Mouse (Mus musculus): ENCODE measurements around the gene Cdca7l.
A peak's percentile ranks its signal among the peaks of the same experiment; 100 is the strongest.
"Not testable (repeated sequence)": the region's sequence is repeated elsewhere in the genome, so short reads cannot be mapped to it uniquely, and the experiment has no call there.

Cdca7l gene

DNA sequence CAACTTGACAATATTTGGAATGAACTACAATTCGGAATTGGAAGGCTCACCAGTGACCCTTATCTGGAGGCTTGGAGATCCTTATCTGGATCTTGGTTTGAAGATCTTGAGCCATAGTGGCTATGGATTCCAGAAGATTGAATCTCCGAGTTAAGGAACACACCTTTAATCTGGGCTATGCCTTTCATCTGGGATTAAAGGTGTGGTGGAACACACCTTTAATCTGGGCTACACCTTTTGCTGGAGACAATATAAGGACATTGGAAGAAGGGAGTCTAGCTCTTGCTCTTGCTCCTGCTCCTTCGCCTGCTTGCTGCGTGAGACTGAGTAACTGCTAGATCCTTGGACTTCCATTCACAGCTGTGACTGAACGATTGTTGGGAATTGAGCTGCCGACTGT is at the start of gene Cdca7l:
Cdca7l (plus strand) TSS at position 301 of the 400 bp plus-strand sequence.
- DNase-seq: not testable (repeated sequence)

DNA sequence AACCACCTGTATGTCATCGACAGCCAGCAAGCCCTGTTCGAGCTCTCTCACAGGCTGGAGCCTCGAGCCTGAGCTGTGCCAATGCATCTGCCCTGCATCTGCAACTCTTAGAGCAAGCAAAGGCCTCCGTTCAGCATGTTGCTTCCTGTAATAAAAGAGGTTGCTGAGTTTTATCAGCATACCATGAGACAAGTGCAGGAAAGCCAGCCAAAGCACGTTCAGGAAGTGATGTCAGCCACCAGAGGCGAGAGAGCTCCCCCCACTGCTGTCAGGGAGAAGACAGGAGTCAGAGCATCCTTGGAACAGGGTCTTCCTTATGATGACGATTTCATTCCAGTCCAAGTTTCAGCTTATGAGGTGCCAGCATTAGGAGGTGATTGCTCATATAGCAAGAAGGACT is 48.1 kb upstream of the Cdca7l start:
- peak; percentile 95 for DNase-seq

DNA sequence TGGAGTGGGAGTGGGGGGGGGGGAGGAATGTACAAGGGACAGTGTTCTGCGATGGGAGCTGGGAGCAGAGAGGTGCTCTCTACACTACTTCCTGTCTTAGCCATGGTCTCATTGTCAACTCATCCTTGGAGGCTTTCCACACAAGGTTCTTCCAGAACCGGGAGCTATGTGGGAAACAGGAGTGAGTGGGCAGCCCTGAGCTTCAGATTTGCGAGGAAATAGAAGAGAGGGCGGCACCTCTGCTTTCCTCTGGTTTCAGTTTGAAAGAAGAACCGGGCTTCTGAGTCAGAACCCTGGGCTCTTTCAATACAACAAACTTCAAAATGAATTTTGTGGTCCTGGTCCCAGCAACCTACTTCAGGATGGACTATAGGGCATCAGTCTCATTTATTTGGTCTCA is 43.7 kb upstream of the Cdca7l start:
- peak; percentile 77 for DNase-seq

DNA sequence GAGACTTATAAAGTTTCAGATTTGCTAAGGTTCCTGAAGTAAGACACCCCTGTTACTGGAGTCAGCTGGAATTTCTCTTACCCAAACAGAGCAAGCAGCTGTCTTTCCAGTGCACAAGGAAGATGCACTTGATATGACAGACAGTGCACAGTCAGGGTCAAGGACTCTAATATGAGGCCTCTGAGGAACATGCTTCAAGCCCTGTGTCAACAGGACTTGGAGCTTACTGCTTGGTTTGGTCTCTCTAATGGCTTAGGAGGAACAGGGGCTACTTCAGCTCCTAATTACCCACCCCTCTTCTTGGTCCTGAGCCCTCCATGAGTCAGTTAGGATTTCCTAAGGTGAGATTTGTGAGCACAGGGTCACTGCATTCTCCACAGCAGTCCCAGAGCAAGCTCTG is 43.2 kb upstream of the Cdca7l start:
- peak; percentile 76 for DNase-seq

DNA sequence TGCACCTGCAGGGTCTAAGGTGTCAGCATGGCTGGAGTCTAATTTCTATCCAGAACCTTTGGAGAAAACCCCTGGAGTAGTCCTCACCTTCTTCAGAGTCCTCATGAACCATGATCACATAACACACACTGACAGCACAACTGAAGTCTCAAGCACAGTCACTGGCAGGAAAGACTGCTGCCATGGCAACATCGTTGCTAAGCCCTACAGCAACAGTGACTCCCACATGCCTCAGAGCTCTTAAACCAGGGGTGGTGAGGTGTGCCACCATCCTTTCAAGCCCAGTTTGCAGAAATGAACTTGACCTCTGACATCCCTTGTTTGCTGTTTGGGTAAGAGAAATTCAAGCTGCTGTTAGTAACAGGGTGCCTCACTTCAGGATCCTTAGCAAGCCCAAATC is 42.4 kb upstream of the Cdca7l start:
- peak; percentile 92 for DNase-seq

DNA sequence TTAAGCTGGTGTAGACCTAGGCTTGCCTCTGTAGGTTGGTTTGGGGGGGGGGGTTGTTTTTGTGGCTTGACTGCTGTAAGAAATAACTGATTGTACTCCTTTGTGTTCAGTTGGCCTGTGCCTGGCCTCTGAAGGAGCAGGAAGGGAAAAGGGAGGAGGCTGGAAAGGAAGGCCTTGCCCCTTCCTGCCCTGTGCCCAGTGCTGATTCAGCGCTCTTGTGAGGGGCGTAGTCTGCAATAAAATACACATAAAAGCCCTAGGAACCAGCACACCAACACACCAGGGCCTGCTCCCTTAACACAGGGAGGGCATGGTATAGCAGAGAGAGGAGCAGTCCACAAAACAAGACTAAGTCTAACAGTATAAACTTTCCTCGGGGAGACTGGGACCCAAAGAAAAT is 40.8 kb upstream of the Cdca7l start:
- peak; percentile 96 for DNase-seq

DNA sequence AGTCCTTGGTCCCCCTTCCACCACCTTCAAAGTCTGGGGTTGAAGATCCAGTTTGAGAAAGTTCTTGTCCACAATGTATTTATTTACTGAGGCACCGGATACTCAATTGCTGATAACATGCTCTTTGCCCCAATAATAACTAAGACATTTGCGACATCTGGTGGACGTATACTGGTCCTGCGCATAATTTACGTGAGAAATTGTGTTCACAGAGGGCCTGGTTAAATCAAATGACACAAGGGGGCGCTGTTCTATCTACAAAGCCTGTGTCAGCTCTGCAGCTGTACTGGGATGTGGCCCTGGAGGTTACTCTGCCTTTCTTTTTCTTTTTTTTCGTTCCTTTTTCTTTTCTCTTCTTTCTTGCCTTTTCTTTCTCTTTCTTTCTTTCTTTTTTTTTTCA is 39.2 kb upstream of the Cdca7l start:
- peak; percentile 95 for DNase-seq

DNA sequence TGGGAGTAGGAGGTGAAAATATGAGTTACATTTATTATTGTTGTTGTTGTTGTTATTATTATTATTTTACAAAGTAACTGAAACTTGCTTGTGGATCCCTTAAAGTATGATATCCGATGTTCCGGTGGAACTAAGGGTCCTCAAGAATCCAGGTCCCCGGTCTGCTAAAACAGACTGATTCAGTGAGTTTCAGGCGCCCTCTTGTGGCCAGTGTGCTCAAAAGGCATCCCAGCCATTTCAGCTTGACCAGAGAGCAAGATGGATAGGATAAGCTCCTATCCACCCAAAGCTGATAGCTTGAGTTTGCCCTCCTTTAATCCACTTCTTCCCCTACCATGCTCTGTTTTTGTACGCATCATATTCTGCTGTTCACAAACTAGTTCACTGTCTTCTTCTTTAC is 35.0 kb upstream of the Cdca7l start:
- no peak for DNase-seq

DNA sequence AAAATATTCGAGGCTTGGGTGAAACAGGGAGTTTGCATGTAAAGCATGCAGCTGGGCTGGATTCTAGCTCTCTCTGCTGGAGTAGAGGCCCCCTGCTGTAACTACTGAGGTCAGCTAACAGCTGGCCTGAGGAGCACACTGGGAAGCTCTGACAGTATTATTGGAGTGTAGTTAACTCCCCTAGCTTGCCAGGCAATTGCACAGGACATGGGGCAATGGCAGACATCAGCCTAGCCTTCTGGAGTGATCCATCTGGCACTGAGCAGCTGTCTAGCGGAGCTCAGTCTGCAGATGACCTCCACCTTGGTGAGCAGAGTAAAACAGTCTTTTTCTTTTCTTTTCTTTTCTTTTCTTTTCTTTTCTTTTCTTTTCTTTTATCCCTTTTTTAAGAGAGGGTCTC is 33.9 kb upstream of the Cdca7l start:
- DNase-seq: no peak

DNA sequence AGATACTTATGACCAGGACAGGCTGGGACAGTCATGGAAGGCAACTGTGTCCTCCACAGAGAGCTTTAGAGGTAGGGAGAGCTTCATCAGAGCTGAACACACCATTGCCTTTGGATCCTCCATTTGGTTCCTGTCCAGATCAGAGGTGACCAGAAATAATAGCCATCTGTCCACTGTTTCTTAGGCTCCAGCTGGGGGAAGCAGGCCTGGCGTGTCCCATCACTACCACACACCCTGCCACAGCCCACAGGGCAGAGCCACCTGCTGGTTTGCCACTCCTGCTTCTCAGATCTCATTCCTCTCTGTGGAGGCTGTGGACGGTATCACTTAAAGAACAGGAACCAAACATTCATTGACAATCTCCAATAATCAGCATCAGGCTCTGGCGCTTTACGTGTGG is 32.9 kb upstream of the Cdca7l start:
- peak; percentile 45 for DNase-seq

DNA sequence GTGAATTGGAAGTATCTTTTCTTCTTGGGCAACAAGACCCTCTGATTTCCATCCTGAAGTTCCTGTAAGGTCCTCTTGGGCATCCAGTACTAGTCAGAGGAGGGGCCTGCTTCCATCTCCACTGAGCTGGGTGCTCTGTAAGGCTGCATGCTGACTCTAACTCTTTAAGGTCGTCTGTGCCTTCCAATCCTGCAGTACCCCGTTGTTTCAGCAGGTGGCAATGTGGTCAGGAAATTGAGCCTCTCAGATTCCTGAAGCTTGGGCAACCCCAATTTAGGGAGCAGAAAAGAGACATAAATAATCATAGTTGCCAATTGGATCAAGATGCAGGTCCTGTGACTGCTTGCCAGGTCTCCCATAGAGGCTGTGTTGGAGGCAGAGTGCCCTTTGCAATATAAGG is 31.5 kb upstream of the Cdca7l start:
- DNase-seq: peak; percentile 85

DNA sequence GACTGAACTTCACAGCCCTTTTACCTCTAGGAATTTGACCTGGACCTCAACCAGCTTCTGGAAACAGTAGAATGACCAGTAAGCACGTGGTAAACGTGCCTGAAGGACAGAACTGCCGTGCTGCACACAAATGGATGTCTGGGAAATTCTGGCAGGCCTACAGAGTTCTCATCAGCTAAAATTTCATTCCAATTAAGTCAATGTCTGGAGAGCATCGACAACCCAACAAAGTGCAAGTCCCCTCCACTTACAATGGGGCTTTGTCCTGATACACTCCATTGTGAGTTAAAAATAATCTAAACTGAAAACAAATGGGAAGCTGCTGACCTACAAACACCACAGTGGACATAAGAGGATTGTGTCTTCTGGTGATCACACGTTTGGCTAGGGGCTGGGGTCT is 27.2 kb upstream of the Cdca7l start:
- peak; percentile 48 for DNase-seq

DNA sequence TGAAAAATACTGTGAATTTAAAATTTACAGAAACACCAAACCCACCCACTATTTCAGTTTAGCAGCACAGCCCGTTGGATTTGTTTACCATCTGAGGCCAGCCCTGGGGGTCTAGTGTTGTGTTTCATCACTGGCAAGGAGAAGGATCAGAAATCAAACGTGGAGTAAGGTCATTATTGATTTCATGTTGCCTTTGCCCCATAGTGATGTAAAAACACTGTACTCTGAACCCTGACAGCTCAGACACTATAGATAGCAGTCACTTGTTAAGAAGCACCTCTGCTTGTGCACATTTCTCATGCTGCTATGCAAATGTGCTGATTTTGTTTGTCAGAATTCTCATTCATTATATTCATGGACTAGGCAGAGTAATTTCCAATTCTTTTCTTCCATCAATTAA is 22.7 kb upstream of the Cdca7l start:
- peak; percentile 46 for DNase-seq

DNA sequence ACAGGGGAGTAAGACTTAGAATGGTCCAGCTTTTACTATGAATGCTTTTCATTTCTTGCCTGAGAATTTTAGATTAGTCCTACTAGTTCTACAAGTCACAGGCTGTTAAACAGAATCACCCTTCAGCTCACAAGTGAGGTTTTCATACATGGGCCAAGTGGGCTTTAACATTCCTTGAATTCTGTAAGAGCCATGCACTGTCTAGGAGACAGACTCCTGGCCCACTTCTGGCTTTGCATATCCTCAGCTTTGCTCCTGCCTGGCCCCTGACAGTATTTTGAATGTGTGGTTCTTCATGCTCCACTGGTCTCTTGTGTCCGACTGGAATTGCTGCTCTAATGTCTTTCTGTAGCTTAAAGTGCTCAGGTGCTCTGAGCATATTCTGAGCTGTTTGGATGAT is 20.7 kb upstream of the Cdca7l start:
- DNase-seq: peak; percentile 53

DNA sequence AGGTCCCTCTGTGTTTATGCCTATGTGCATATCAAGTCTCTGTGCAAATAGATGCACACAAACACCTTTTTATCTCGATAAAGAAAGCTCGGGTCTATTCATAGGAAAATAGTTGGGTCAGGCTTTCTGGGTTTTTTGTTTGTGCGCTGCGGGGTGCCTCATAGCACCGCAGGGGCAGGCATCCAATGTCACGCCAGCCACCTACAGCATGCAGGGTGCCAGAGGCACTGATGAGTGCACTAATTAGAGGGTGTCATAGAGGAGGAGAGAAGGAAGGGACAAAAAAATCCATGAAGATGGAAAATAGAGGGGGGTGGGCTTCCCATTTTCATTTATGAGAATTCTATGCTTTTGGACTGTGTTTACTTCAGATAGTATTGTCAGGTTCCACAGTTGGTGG is 17.5 kb upstream of the Cdca7l start:
- DNase-seq: peak; percentile 58

DNA sequence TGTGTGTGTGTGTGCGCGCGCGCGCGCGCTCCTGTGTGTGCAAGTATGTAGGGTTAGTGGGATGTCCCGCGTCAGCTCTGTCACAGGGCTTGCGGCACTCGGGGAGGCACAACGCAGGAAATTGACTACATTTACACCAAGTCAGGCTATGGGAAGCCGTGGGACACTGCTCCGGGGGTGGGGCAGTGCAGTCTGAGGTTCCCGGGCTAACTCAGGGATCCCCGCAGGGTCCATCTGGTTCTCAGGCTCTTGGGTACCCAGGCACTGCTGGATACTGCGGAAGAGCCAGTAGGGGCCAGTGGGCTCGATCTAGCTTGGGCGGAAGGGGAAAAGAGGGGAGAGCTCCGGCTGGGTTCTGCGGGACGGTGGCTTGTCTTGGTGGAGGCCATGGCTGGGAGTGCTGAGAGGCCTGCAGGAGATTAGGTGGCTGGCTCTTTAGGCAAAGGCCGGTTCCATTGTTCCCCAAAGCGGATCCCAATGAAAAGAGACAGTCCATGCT is 15.5 kb upstream of the Cdca7l start:
- DNase-seq: peak; percentile 70

DNA sequence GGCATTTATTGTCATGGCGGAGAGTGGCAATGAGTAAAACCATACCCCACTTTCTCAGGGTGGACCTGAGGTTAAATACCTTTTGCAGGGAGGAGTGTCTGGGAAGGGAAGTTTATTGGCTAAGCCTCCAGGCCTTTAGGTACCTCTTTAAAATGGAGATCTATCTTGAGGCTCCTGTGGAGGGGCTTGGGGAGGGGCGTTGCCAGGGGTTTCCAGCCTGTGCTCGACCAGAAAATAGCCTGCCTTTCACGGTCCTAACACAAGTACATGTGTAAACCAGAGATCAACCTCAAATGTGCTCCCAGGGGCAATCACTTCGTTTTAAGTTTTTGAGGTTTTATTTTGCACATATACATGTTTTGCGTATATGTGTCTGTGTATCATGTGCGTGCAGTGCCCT is 15.1 kb upstream of the Cdca7l start:
- DNase-seq: peak; percentile 39

DNA sequence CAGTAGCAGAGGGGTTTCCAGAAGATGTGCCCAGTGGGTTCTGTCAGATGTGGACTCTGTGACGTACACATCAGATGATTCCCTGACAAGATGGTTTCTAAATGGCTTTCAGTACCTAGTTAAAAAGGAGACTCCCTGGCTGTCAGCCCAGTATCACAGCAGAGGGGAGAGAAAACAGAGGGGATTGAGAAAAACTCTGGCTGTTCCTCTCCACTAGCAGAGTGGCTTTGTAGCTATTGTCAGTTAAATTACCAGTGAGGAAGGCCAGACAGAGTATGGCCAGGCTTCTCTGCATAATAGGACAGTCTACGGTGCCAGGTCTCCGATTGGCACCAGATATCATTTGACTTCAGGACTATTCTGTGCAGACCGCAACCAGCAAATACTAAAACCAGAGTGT is 8.8 kb upstream of the Cdca7l start:
- peak; percentile 34 for DNase-seq

DNA sequence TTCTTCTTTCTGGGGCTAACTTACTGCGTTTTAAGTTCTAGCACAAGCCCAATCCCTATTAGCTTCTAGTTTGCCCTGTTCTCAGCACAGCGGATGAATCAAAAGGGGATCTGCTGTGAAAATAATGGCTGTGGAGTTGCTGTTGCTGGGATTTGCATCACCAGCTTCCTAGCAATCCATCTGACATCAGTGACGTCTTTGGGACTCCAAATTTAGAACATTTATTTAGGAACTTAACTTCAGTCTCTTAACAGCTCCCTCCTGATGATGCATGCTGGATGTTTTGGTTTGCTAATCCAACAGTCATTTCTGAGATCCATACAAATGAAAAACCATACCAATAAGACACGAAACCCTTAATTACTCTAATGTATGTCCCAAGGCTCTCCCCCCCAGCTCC is 1.5 kb downstream of the Cdca7l start:
- no peak for DNase-seq

DNA sequence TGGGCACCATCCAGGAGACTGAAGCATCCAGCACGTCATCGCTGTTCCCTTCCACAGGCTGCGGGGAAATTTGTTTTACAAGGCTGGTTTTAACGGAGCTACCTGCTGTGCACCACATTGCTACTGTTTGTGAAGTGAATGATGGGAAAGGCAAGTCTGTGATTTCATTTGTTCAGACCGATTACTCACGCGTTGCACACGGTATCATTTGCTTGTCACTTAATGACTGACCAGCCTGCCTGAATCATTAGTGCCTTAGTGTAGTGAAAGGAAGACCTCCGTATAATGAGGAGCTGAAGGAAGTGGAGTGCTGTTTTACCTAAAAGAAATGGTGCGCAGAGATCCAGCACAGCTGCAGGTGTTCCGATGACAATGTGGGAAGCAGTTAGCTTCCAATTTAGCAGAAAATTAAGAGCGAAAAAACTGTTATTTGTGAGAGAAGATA is 1.9 kb downstream of the Cdca7l start:
- no peak for DNase-seq

DNA sequence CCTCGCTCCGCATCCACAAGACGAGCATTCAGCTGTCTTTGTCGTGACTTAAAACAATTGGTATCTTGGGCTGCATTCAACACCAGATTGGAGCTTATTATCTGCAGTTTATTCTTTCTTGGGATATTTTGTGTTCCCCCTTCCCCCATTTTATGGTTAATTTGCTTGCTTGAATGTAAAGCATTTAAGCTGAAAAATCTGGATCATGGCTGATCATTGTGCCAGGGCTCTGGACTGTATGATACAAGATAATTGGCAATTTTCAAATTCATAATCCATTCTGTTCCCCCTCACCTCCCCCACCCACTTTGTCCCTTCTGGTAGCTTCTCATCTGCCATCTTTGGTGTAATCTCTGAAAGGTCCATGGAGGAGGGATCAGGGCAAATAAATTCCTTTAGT is 2.4 kb downstream of the Cdca7l start:
- no peak for DNase-seq

DNA sequence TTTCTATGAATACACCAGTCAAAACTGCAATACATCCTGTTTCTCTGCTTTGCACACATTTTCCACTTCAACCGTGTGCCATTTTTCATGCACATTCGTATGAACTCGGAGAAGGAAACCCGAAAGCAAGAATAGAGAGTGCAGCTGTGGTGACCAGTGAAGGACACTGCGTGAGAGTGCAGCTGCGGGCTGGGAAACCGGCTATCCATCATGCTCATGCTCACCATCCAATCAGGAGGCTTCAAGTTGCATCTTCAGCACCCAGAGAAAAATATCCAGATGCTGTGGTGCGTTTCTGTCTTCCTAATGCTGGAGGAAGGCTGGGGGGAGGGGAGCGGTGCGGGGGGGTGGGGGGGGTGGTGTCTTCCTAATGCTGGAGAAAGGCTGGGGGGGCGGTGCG is 3.5 kb downstream of the Cdca7l start:
- no peak for DNase-seq

DNA sequence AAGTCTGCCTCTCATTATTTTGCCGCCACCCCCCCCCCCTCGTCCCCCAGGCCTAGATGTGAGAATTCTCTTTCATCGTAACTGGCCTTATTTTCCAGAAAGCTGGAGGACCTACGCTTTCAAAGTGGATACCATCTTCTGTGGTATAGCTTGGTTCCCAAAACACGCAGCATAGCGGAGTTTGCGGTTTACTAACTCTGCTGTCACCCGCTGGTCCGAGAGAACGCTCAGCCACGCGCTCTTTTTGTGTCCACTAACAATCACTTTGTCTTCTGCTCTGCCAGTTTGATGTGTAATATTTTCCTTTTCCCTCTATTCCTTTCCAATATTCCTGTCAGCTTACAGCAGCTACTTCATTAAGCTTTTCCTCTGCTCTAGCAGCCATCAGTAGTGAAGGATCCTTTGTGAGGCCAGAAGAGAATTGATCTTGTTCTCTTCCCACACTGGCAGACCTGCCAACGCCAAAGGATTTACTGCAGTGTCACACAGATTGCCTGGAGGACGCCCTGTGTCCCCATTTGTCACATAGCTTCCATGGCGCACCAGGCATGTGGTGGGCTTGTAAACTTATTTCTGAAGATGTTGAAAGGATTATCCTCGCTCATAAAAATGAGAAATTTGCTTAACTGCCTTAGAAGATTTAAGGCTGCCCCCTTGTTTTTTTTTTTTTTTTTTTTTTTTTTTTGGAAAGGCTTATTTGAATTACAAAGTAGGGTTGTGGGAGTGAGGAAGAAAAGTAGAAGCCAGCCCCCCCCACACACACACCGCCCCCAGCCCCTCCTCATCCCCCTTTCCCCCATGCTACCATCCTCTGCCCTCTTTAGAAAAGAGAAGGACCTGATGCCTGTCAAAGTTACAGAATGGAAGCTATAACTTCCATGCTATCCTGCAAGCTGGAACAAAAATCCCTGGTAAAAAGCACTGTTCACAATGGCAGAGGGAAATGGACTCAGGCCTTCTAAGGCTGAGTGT is 4.6 kb downstream of the Cdca7l start:
- no peak for DNase-seq

DNA sequence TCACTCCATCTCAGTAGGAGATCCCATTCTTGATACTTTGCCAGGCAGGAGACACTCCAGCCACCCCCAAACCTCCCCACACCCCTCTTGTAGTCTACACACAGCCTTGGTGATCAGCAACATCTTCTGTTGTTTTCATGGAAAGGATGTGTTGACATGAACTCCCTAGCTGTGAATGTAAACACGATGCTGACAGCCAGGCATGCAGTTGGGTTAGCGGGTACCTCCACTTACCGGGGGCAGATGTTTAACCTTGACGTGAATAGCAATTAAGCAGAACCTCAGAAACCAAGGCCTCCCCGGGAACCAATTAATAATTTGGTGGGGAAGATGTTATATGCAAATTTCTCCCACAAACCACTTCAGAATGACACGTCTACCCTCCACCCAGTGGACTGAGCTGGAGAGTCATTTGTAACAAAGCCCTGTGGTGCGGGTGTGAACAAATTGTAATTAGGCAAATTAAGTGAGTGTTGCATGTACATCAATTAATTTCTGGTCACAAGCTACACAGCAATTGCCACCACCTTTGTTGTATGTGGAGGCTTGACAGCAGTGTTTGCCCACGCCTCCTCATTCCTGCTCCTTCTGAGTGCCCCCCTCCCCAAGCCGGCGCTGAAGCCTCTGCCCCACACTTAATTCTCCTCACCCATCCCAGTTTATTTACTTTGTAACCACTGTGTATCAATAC is 5.4 kb downstream of the Cdca7l start:
- peak; percentile 64 for DNase-seq
